In genomic region chr5:136321378-136321777, GRCm38 (mm10) we compare ENCODE assay signal across 8 mouse cellular contexts.
A peak's percentile ranks its signal among the peaks of the same experiment; 100 is the strongest.
DNase-seq lines count a peak whose midpoint lies in the region; ATAC-seq lines count a peak whose summit lies in the region.

No protein-coding gene starts in this region.

- no peak for ATAC-seq in megakaryocyte, adult 5-6 weeks (ENCODE audit: poor library complexity, severe bottlenecking)
- no peak for ATAC-seq in granulocyte monocyte progenitor cell, adult 5-6 weeks (replicated peaks; ENCODE audit: poor library complexity, severe bottlenecking)

- DNase-seq in cerebellum, postnatal 14 days: peak; percentile 45 to 68
- no peak for DNase-seq in cerebellum, adult 11 months
- DNase-seq in left cerebral cortex, postnatal 4 days: peak; percentile 24
- no peak for DNase-seq in left cerebral cortex, postnatal 36 days (ENCODE audit: low spot score in 2 of 2)
- peak; percentile 54 for DNase-seq in R1 (ENCODE audit: low read depth, low spot score)
- DNase-seq in naive thymus-derived CD4-positive, alpha-beta T cell, adult 2 months (ENCODE audit: low read depth): peak; percentile 4

- intact Hi-C loops in left cerebral cortex, postnatal 4 days (cut with DNase I): no loop called here
- intact Hi-C loops in left cerebral cortex, postnatal 36 days (cut with DNase I): no loop called here

Comparison
In these comparisons a context has a peak if more than half of its experiments do, and no peak if none do; other contexts are left out.
1. DNase-seq: peak in cerebellum, postnatal 14 days (2 of 2), left cerebral cortex, postnatal 4 days (single experiment), R1 (single experiment) and naive thymus-derived CD4-positive, alpha-beta T cell, adult 2 months (single experiment); none in cerebellum, adult 11 months (single experiment) and left cerebral cortex, postnatal 36 days (0 of 2).